Mouse (Mus musculus) liver, embryonic 14.5 days (tissue): ENCODE measurements around the gene Psmc6. TPM values are rescaled to one million over a fixed set of nuclear protein-coding genes. Genes with fewer than 3 reads are reported as not detected.
A peak's percentile ranks its signal among the peaks of the same experiment; 100 is the strongest.

Source experiments
- ATAC-seq: fragments of 200-750 bp; cut with Nextera tagmentation; 2 replicates; pipeline ENCODE4 v1.8.0; 2017; ENCODE audit warnings: moderate number of reproducible peaks, mild to moderate bottlenecking, moderate library complexity; ENCODE audit not compliant: insufficient read depth
- DNase-seq, 3 experiments: peaks; one replicate each; pipeline ENCODE4 v3.0.0-alpha.2; 2012 to 2013; ENCODE audit warnings: low read depth in 3 of 3, low spot score in 3 of 3
- H3K27ac ChIP-seq: fragments of 300-500 bp; sonication (generic); 2 replicates; pipeline ENCODE4 v1.5.1; 2014; ENCODE audit warnings: moderate library complexity, mild to moderate bottlenecking, control low read depth, inconsistent platforms
- H3K27me3 ChIP-seq: fragments of 300-500 bp; sonication (generic); 2 replicates; pipeline ENCODE4 v1.6.1; 2014; ENCODE audit warnings: mild to moderate bottlenecking, low read length, moderate library complexity; ENCODE audit not compliant: control insufficient read depth, insufficient read depth
- H3K36me3 ChIP-seq: fragments of 300-500 bp; sonication (generic); replicated peaks from 2 replicates; pipeline ENCODE4 v1.6.1; 2014; ENCODE audit warnings: low read depth; ENCODE audit not compliant: control insufficient read depth, insufficient read depth
- H3K4me1 ChIP-seq, 2 experiments: fragments of 200-500 bp in 1 of 2; fragments of 300-500 bp in 1 of 2; sonication (generic) in 1 of 2; replicated peaks; 2 replicates each; pipeline ENCODE4 v1.6.1; 2012 to 2014; ENCODE audit warnings: antibody characterized with exemption in 1 of 2, inconsistent platforms in 1 of 2, low read length in 1 of 2; ENCODE audit not compliant: control insufficient read depth in 2 of 2, insufficient read depth in 2 of 2
- H3K4me2 ChIP-seq: fragments of 300-500 bp; sonication (generic); 2 replicates; pipeline ENCODE4 v1.6.1; 2014; ENCODE audit warnings: low read depth, mild to moderate bottlenecking, control low read depth, moderate library complexity
- H3K4me3 ChIP-seq, 2 experiments: fragments of 200-500 bp in 1 of 2; fragments of 300-500 bp in 1 of 2; sonication (generic) in 1 of 2; 2 replicates each; pipeline ENCODE4 v1.5.1; 2012 to 2014; ENCODE audit warnings: low read depth in 2 of 2, low read length in 2 of 2, mild to moderate bottlenecking in 2 of 2, control low read depth in 1 of 2, inconsistent platforms in 1 of 2, moderate library complexity in 1 of 2; ENCODE audit not compliant: insufficient read depth in 1 of 2
- H3K9ac ChIP-seq: fragments of 300-500 bp; sonication (generic); replicated peaks from 2 replicates; pipeline ENCODE4 v1.6.1; 2014; ENCODE audit warnings: mild to moderate bottlenecking, control low read depth, moderate library complexity
- H3K9me3 ChIP-seq: fragments of 300-500 bp; sonication (generic); 2 replicates; pipeline ENCODE4 v1.6.1; 2016; ENCODE audit warnings: low read length, mixed read lengths; ENCODE audit not compliant: control insufficient read depth
- CTCF ChIP-seq: IDR thresholded peaks from 2 replicates; pipeline ENCODE4 v1.5.1; 2016; ENCODE audit warnings: antibody characterized with exemption, low read depth, control low read depth
- EP300 ChIP-seq: IDR thresholded peaks from 2 replicates; pipeline ENCODE4 v1.6.1; 2016; ENCODE audit warnings: antibody characterized with exemption, low read depth
- WGBS: fragments of 180-500 bp; shearing (Covaris S2); extraction: QIAGEN DNeasy Blood & Tissue Kit; methylation state at CpG from one replicate; pipeline ENCODE4 v1.1.7; 2014; ENCODE audit not compliant: insufficient replicate concordance; 5-methylcytosine and 5-hydroxymethylcytosine counted together
- polyA plus RNA-seq, 2 experiments: library from polyadenylated mRNA; depleted of rRNA in 1 of 2; stranded (reverse) in 1 of 2; unstranded in 1 of 2; fragments of >200 nt; fragmentation: Nextera tagmentation in 1 of 2; extraction: Ambion mirVana in 1 of 2; gene quantifications; 2 replicates each; pipeline versions ENCODE4 v1.2.1 to v1.2.3; 2012 to 2014

Gene Psmc6
- polyA plus RNA-seq (2012; rRNA removed) (29.4 and 58.1 TPM in 2 replicates), polyA plus RNA-seq (2014; fragmentation: Nextera tagmentation; extraction: Ambion mirVana) (113 and 115 TPM in 2 replicates)

- DNase-seq (peak; percentile 87 to 92 (median 90)), ATAC-seq (peak; percentile 94)
- peaks cover 30% of the 10 kb centered on the region for H3K36me3 ChIP-seq
- H3K27ac ChIP-seq: peak within 1 kb of the TSS; percentile 95
- H3K27me3 ChIP-seq: no peaks in the 10 kb centered on the region
- TF ChIP-seq CTCF (peak; percentile 96), EP300 (no peak)
- peaks cover 16 to 20% of the 10 kb centered on the region in 2 experiments for H3K4me1 ChIP-seq
- peak within 1 kb of the TSS; percentile 77 for H3K4me2 ChIP-seq
- under 1% methylated on average over 44 of the region's 44 CpGs for WGBS
- H3K9ac ChIP-seq: peak within 1 kb of the TSS; percentile 98
- no peaks in the 10 kb centered on the region for H3K9me3 ChIP-seq
- peak within 1 kb of the TSS; percentile 91 to 97 for H3K4me3 ChIP-seq
Measured at GRCm38 (mm10) chr14:45329589-45330181, at the start of gene Psmc6. Gene Psmc6, plus strand, starts transcription at chr14:45329788.

GRCm38 (mm10) chr14:45282066-45282465 lies 47.5 kb upstream of the Psmc6 start:
- WGBS: 71% methylated on average over 3 of the region's 3 CpGs
- H3K4me3 ChIP-seq: no peak overlapping the region
- ATAC-seq: no peak
- DNase-seq: no peak
- H3K36me3 ChIP-seq: peaks cover 8% of the 10 kb centered on the region
- no peak overlapping the region for H3K9ac ChIP-seq
- H3K27ac ChIP-seq: no peak overlapping the region
- no peak for TF ChIP-seq EP300
- TF ChIP-seq CTCF: no peak
- H3K9me3 ChIP-seq: no peaks in the 10 kb centered on the region
- no peaks in the 10 kb centered on the region for H3K4me1 ChIP-seq
- H3K4me2 ChIP-seq: no peak overlapping the region
- H3K27me3 ChIP-seq: no peaks in the 10 kb centered on the region

- Histone ChIP-seq H3K4me3 (no peak overlapping the region), H3K9ac (no peak overlapping the region), H3K9me3 (no peaks in the 10 kb centered on the region), H3K4me1 (no peaks in the 10 kb centered on the region), H3K27ac (no peak overlapping the region), H3K4me2 (no peak overlapping the region), H3K36me3 (peaks cover 35% of the 10 kb centered on the region), H3K27me3 (no peaks in the 10 kb centered on the region)
- ATAC-seq (no peak), DNase-seq (no peak)
- WGBS: 83% methylated on average over 4 of the region's 4 CpGs
- TF ChIP-seq EP300 (no peak), CTCF (no peak)
Measured at GRCm38 (mm10) chr14:45291608-45292007, 38.0 kb upstream of the Psmc6 start.

GRCm38 (mm10) chr14:45303939-45304338 lies 25.6 kb upstream of the Psmc6 start:
- no peak overlapping the region for H3K4me3 ChIP-seq
- H3K36me3 ChIP-seq: peaks cover 47% of the 10 kb centered on the region
- TF ChIP-seq EP300: no peak
- no peak for TF ChIP-seq CTCF
- no peak overlapping the region for H3K4me2 ChIP-seq
- H3K4me1 ChIP-seq: peaks cover 0 to 6% of the 10 kb centered on the region in 2 experiments; a peak in 1 of 4 replicates
- no peak overlapping the region for H3K9ac ChIP-seq
- H3K27ac ChIP-seq: no peak overlapping the region
- H3K27me3 ChIP-seq: no peaks in the 10 kb centered on the region
- no peaks in the 10 kb centered on the region for H3K9me3 ChIP-seq
- WGBS: 66% methylated on average over 4 of the region's 4 CpGs
- no peak for ATAC-seq
- DNase-seq: no peak

- Histone ChIP-seq H3K27ac (no peak overlapping the region), H3K36me3 (peaks cover 42% of the 10 kb centered on the region), H3K27me3 (no peaks in the 10 kb centered on the region), H3K4me1 (peaks cover 0 to 6% of the 10 kb centered on the region in 2 experiments; a peak in 1 of 4 replicates), H3K4me3 (no peak overlapping the region), H3K9me3 (no peaks in the 10 kb centered on the region), H3K9ac (no peak overlapping the region), H3K4me2 (no peak overlapping the region)
- no peak for DNase-seq
- TF ChIP-seq EP300: no peak
- peak; percentile 13; the same call in 1 of the 2 replicates for TF ChIP-seq CTCF
- 75% methylated on average over 4 of the region's 4 CpGs for WGBS
- ATAC-seq: no peak
Measured at GRCm38 (mm10) chr14:45304389-45304788, 25.2 kb upstream of the Psmc6 start.
